Mouse (Mus musculus): ENCODE data around the gene Gm13178.

Gene Gm13178

DNA sequence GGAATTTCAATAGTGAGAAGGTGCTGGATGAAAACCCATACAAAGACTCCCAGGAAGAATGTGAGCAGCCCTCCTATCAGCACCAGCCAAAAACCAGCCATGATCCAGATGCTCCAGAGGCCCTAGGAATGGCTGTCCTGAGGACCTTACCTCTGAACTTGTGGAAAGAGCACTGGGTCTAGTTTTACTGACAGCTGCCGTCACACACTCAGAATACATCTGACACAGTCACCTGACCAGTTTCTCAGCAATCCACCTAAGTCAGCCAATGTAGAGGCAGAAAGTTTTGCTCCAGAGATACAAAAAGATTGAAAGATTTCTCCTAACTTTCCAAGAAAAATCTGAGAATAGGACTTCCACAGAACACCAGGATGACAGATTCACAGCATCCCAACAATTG lies at the start of gene Gm13178:
Gm13178 (minus strand) TSS at position 101 of the 400 bp plus-strand sequence.
- no peak for DNase-seq (ENCODE audit: low spot score)

DNA sequence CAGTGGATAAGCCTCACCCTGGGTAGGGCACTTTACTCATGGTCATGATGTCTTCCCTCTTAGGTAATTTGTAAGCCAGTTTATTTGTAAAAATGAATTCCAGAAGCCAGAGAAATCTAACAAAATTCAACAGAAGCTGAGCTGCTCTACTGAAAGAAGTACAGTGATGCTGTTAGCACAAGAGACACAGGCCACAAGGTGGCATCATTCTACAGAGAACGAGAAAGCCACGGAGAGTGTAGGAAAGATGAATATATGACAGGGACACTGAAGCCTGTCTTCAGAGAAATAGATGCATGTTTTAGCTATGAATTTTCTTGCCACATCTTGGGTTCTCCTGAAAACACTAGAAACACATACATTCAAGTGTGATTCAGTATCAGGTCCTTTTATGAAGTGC lies 44.5 kb upstream of the Gm13178 start:
- no peak for DNase-seq (ENCODE audit: low spot score)

DNA sequence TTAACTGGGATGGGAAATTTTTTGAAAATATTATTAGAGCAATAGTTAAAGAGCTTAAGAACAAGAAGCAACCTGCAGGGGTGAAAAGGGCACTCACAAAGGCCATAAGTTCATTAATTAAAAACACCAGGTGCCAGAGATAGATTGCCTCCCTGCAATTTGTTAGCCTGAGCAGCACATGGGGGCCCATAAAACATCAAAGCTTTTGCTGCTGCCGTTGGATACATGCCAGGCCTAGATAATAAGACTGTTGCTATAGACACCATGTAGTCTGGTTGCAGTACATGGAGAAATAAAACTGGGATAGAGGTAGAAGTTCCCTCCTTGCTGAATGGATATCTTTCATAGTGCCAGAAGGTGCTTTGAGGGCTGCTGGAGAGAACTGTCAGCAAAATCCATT lies 27.9 kb upstream of the Gm13178 start:
- no peak for DNase-seq (ENCODE audit: low spot score)

DNA sequence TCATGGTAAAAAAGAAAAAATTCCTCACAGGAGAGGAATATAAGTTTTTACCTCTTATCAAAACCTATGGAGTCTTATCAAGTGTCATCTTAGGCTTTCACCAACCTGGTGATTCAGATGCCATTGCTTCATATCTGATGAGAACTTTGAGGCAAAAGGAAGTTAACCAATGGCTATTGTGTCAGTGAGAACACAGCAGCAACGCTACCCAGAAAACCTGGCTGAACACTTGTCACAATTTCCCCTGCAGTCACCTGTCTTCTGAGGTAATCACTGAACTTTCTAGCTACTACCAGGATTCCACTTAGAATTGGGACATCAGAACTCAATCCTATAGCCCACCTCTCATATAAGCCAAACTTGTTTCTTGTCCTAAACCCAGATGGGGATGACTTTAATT lies 1.5 kb downstream of the Gm13178 start:
- DNase-seq (ENCODE audit: low spot score), result no peak

DNA sequence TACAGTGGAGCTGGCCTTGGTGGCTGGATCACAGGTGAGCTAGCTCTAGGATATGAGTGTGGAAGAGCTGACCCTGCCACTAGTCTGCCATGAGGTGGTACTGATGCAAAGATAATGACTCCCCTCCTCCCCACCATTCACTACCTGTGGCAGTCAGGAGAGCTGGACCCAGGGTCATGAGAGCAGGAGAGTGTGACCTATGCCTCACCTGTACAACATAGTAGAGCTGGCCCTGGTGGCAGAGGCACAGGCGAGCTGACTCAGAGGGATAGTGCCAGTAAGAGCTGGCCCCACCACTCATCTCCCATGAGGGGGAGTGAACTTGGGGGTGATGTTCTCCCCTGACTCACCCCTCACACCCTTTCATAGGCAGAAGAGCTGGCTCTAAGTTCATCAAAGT lies 2.9 kb downstream of the Gm13178 start:
- DNase-seq (ENCODE audit: low spot score), result no peak

DNA sequence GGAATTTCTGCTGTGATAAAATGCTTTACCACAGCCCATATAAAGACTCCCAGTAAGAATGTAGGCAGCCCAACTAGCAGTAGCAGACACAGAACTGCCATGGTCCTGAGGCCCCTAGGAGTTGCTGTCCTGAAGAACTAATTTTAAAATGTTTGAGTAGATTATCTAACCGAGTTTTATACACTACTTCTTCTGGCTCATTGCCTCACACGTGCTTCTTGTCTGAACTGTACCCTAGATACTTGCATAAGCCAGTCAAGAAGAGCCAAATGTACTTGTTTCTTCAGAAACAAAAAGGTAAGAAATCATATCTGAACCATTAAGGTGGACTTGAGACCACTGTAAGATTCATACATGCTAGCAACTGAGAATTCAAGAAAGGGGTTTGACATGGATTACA lies 34.9 kb downstream of the Gm13178 start, which contains the start of gene Gm436:
Gm436 (minus strand) TSS at position 101 of the 400 bp plus-strand sequence.
- no peak for DNase-seq (ENCODE audit: low spot score)
